Mouse (Mus musculus): Measurements from ENCODE around the gene Nelfb.

- TF ChIP-seq POLR2A (IDR thresholded peaks at IDR 0.05; ENCODE audit: borderline replicate concordance, extremely low read depth, insufficient read depth, insufficient read length, poor library complexity, severe bottlenecking) (no peak), CTCF (IDR thresholded peaks at IDR 0.05; ENCODE audit: borderline replicate concordance, extremely low read depth, insufficient read depth, insufficient read length) (no peak)
Observed at GRCm38 (mm10) chr2:25243342-25243741, 32.1 kb upstream of the Nelfb start.
